Mouse (Mus musculus) bone marrow, adult 2 months (tissue): ENCODE results near the gene Rspry1.

Experiments
- CTCF ChIP-seq: fragments of 200-500 bp; IDR thresholded peaks from 2 replicates; pipeline ENCODE4 v1.5.1; 2011; ENCODE audit warnings: low read length, control low read depth; ENCODE audit not compliant: control insufficient read depth, insufficient read depth
- POLR2A ChIP-seq: fragments of 200-500 bp; IDR thresholded peaks from 2 replicates; pipeline ENCODE4 v1.6.1; 2011; ENCODE audit warnings: low read depth, mild to moderate bottlenecking, control low read depth, low read length, borderline replicate concordance; ENCODE audit not compliant: control insufficient read depth

- TF ChIP-seq CTCF, result no peak
- no peak for TF ChIP-seq POLR2A
These were observed 1.3 kb upstream of the Rspry1 start for GRCm38 (mm10) chr8:94600478-94600877.
